Mouse (Mus musculus): ENCODE data around the gene Gjc2.

DNA sequence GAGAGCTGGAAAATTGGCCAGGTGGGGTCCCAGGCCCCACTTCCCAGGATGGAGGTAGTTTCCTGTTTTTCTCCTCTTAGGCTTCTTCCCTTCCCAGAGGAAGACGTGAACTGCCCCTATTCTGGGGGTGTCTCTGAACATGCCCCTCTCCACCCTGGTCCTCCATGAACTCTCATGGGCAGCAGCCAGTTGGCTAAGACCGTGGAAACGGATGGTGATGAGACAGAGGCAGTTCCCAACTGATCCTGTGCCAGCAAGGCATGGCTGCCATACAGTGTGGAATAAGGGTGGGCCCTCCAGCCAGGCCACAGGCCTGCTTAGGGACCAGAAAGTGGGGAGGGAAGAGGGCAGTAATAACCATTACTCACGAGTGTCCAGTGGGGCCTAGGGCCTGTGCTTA lies 12.5 kb downstream of the Gjc2 start:
- no peak for TF ChIP-seq POLR2A (IDR thresholded peaks at IDR 0.05; ENCODE audit: control insufficient read depth, low read depth, low read length)
- no peak for TF ChIP-seq CTCF (IDR thresholded peaks at IDR 0.05; ENCODE audit: control insufficient read depth, insufficient read depth, insufficient replicate concordance, low read depth, low read length)

Data from testis, adult 2 months (tissue).